Mouse (Mus musculus): Measurements from ENCODE around the gene Nfkbiz. TPM values are rescaled to one million over a fixed set of nuclear protein-coding genes. Genes with fewer than 3 reads are reported as not detected.
"Not testable (repeated sequence)": the region's sequence is repeated elsewhere in the genome, so short reads cannot be mapped to it uniquely, and the experiment has no call there.

Gene Nfkbiz
- total and polyA plus RNA-seq, 2 experiments from 2014 or later, result 1.3 to 2.6 TPM

- Histone ChIP-seq H3K9ac (replicated peaks; ENCODE audit: low read length, poor library complexity, severe bottlenecking) (peak overlapping the region; percentile 67), H3K4me1 (ENCODE audit: insufficient read depth, low read length) (no peaks in the 10 kb centered on the region), H3K9me3 (ENCODE audit: low read length) (no peaks in the 10 kb centered on the region), H3K27ac (ENCODE audit: low read depth, low read length) (peak overlapping the region; percentile 69; the same call in 1 of the 2 replicates), H3K27me3 (ENCODE audit: insufficient read depth, low read length) (no peaks in the 10 kb centered on the region), H3K36me3 (ENCODE audit: insufficient read depth, low read length) (no peaks in the 10 kb centered on the region), H3K4me3 (ENCODE audit: low read depth, low read length) (peak overlapping the region; percentile 57), H3K4me2 (ENCODE audit: low read depth, low read length, poor library complexity, severe bottlenecking) (peak overlapping the region; percentile 74)
- no peak for ATAC-seq (ENCODE audit: low FRiP score)
- 8% methylated on average over 3 of the region's 3 CpGs for WGBS
- no peak for TF ChIP-seq CTCF (IDR thresholded peaks at IDR 0.05)
- no peak for DNase-seq (ENCODE audit: low spot score)
Observed at GRCm38 (mm10) chr16:55838129-55838509, 580 bp downstream of the Nfkbiz start.

- not testable (repeated sequence) for H3K27ac ChIP-seq (ENCODE audit: low read depth, low read length); ATAC-seq (ENCODE audit: low FRiP score); DNase-seq (ENCODE audit: low spot score); H3K4me3 ChIP-seq (ENCODE audit: low read depth, low read length); H3K4me1 ChIP-seq (ENCODE audit: insufficient read depth, low read length); H3K9me3 ChIP-seq (ENCODE audit: low read length); H3K9ac ChIP-seq (replicated peaks; ENCODE audit: low read length, poor library complexity, severe bottlenecking); H3K36me3 ChIP-seq (ENCODE audit: insufficient read depth, low read length); H3K4me2 ChIP-seq (ENCODE audit: low read depth, low read length, poor library complexity, severe bottlenecking); H3K27me3 ChIP-seq (ENCODE audit: insufficient read depth, low read length)
- WGBS, result 93% methylated on average over 8 of the region's 8 CpGs
Observed at GRCm38 (mm10) chr16:55837653-55838052, 1.0 kb downstream of the Nfkbiz start.

- no peaks in the 10 kb centered on the region for H3K4me1 ChIP-seq (ENCODE audit: insufficient read depth, low read length)
- no peaks in the 10 kb centered on the region for H3K9me3 ChIP-seq (ENCODE audit: low read length)
- TF ChIP-seq CTCF (IDR thresholded peaks at IDR 0.05), result no peak
- H3K36me3 ChIP-seq (ENCODE audit: insufficient read depth, low read length), result no peaks in the 10 kb centered on the region
- ATAC-seq (ENCODE audit: low FRiP score) (no peak), DNase-seq (ENCODE audit: low spot score) (no peak)
- no peak overlapping the region for H3K4me3 ChIP-seq (ENCODE audit: low read depth, low read length)
- no peak overlapping the region for H3K9ac ChIP-seq (replicated peaks; ENCODE audit: low read length, poor library complexity, severe bottlenecking)
- WGBS, result 83% methylated on average over 2 of the region's 2 CpGs
- H3K4me2 ChIP-seq (ENCODE audit: low read depth, low read length, poor library complexity, severe bottlenecking), result no peak overlapping the region
- no peak overlapping the region for H3K27ac ChIP-seq (ENCODE audit: low read depth, low read length)
- H3K27me3 ChIP-seq (ENCODE audit: insufficient read depth, low read length), result no peaks in the 10 kb centered on the region
Observed at GRCm38 (mm10) chr16:55837168-55837567, 1.5 kb downstream of the Nfkbiz start.

GRCm38 (mm10) chr16:55835798-55836197, 2.9 kb downstream of the Nfkbiz start:
- no peak for DNase-seq (ENCODE audit: low spot score)
- Histone ChIP-seq H3K9me3 (ENCODE audit: low read length) (no peaks in the 10 kb centered on the region), H3K9ac (replicated peaks; ENCODE audit: low read length, poor library complexity, severe bottlenecking) (no peak overlapping the region), H3K4me1 (ENCODE audit: insufficient read depth, low read length) (no peaks in the 10 kb centered on the region), H3K4me3 (ENCODE audit: low read depth, low read length) (no peak overlapping the region), H3K27me3 (ENCODE audit: insufficient read depth, low read length) (no peaks in the 10 kb centered on the region), H3K27ac (ENCODE audit: low read depth, low read length) (no peak overlapping the region), H3K4me2 (ENCODE audit: low read depth, low read length, poor library complexity, severe bottlenecking) (no peak overlapping the region), H3K36me3 (ENCODE audit: insufficient read depth, low read length) (no peaks in the 10 kb centered on the region)
- no peak for ATAC-seq (ENCODE audit: low FRiP score)
- TF ChIP-seq CTCF (IDR thresholded peaks at IDR 0.05), result no peak

GRCm38 (mm10) chr16:55832617-55833016, 6.1 kb downstream of the Nfkbiz start:
- ATAC-seq (ENCODE audit: low FRiP score) (no peak), DNase-seq (ENCODE audit: low spot score) (no peak)
- no peaks in the 10 kb centered on the region for H3K4me1 ChIP-seq (ENCODE audit: insufficient read depth, low read length)
- H3K4me3 ChIP-seq (ENCODE audit: low read depth, low read length), result no peak overlapping the region
- no peaks in the 10 kb centered on the region for H3K36me3 ChIP-seq (ENCODE audit: insufficient read depth, low read length)
- no peak for TF ChIP-seq CTCF (IDR thresholded peaks at IDR 0.05)
- WGBS, result 88% methylated on average over 8 of the region's 8 CpGs
- H3K27ac ChIP-seq (ENCODE audit: low read depth, low read length), result no peak overlapping the region
- H3K9ac ChIP-seq (replicated peaks; ENCODE audit: low read length, poor library complexity, severe bottlenecking), result no peak overlapping the region
- H3K27me3 ChIP-seq (ENCODE audit: insufficient read depth, low read length), result no peaks in the 10 kb centered on the region
- no peaks in the 10 kb centered on the region for H3K9me3 ChIP-seq (ENCODE audit: low read length)
- H3K4me2 ChIP-seq (ENCODE audit: low read depth, low read length, poor library complexity, severe bottlenecking), result no peak overlapping the region

GRCm38 (mm10) chr16:55832040-55832439, 6.7 kb downstream of the Nfkbiz start:
- Histone ChIP-seq H3K36me3 (ENCODE audit: insufficient read depth, low read length) (no peaks in the 10 kb centered on the region), H3K4me2 (ENCODE audit: low read depth, low read length, poor library complexity, severe bottlenecking) (no peak overlapping the region)
- no peak for DNase-seq (ENCODE audit: low spot score)

More at GRCm38 (mm10) chr16:55832040-55832439, 6.7 kb downstream of the Nfkbiz start:
- H3K9me3 ChIP-seq (ENCODE audit: low read length), result no peaks in the 10 kb centered on the region
- 97% methylated on average over 6 of the region's 6 CpGs for WGBS
- no peak overlapping the region for H3K4me3 ChIP-seq (ENCODE audit: low read depth, low read length)
- no peak for TF ChIP-seq CTCF (IDR thresholded peaks at IDR 0.05)
- H3K27ac ChIP-seq (ENCODE audit: low read depth, low read length), result no peak overlapping the region
- no peaks in the 10 kb centered on the region for H3K27me3 ChIP-seq (ENCODE audit: insufficient read depth, low read length)
- no peak overlapping the region for H3K9ac ChIP-seq (replicated peaks; ENCODE audit: low read length, poor library complexity, severe bottlenecking)
- ATAC-seq (ENCODE audit: low FRiP score), result no peak
- no peaks in the 10 kb centered on the region for H3K4me1 ChIP-seq (ENCODE audit: insufficient read depth, low read length)
